Mouse (Mus musculus): ENCODE data around the gene Slc51a. TPM values are rescaled to one million over a fixed set of nuclear protein-coding genes. Genes with fewer than 3 reads are reported as not detected.

Slc51a gene
- polyA plus RNA-seq, 2 experiments: 0.16 to 1.2 TPM

- DNase-seq (ENCODE audit: low read depth in 3 of 3, low spot score in 3 of 3) (no peak), ATAC-seq (ENCODE audit: insufficient read depth) (no peak)
- WGBS (ENCODE audit: insufficient replicate concordance): 88% methylated on average over 3 of the region's 3 CpGs
- Histone ChIP-seq H3K27ac (no peak overlapping the region), H3K4me2 (ENCODE audit: low read depth) (no peak overlapping the region), H3K4me3 (ENCODE audit: insufficient read depth in 1 of 2, low read depth in 2 of 2, low read length in 2 of 2) (no peak overlapping the region), H3K27me3 (ENCODE audit: control insufficient read depth, insufficient read depth, low read length) (no peaks in the 10 kb centered on the region), H3K9ac (replicated peaks) (no peak overlapping the region), H3K9me3 (ENCODE audit: control insufficient read depth, low read length) (no peaks in the 10 kb centered on the region), H3K36me3 (replicated peaks; ENCODE audit: control insufficient read depth, insufficient read depth, low read depth) (no peaks in the 10 kb centered on the region), H3K4me1 (replicated peaks; ENCODE audit: control insufficient read depth in 2 of 2, insufficient read depth in 2 of 2, low read length in 1 of 2) (peaks cover 12 to 19% of the 10 kb centered on the region in 2 experiments)
- TF ChIP-seq EP300 (IDR thresholded peaks at IDR 0.05; ENCODE audit: low read depth) (no peak), CTCF (IDR thresholded peaks at IDR 0.05; ENCODE audit: low read depth) (no peak)
These were observed 1.3 kb upstream of the Slc51a start for GRCm38 (mm10) chr16:32488939-32489338.

DNA sequence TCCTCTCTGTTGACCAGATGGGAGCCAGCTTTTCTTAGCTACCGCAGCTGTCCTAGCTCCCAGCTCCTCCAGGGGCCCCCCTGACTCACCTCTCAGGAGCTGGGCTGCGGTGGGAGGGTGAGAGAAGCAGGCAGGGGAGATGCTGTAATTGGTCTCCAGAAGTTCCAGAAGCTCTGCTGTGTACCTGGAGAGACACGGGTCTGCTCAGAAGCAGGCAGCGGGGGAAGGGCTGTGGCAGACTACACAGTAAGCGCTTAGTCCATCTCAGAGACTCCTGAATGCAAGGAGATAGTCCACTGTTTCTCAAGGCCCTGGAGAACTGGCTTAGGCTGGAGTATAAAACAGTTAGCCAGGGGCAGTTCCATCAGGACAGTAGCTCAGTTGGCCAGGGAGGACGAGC lies 1.6 kb downstream of the Slc51a start:
- no peaks in the 10 kb centered on the region for H3K27me3 ChIP-seq (ENCODE audit: control insufficient read depth, insufficient read depth, low read length)
- peaks cover 12 to 19% of the 10 kb centered on the region in 2 experiments for H3K4me1 ChIP-seq (replicated peaks; ENCODE audit: control insufficient read depth in 2 of 2, insufficient read depth in 2 of 2, low read length in 1 of 2)
- H3K4me2 ChIP-seq (ENCODE audit: low read depth): no peak overlapping the region
- H3K4me3 ChIP-seq (ENCODE audit: insufficient read depth in 1 of 2, low read depth in 2 of 2, low read length in 2 of 2): no peak overlapping the region
- no peaks in the 10 kb centered on the region for H3K36me3 ChIP-seq (replicated peaks; ENCODE audit: control insufficient read depth, insufficient read depth, low read depth)
- WGBS (ENCODE audit: insufficient replicate concordance): 71% methylated on average over 6 of the region's 6 CpGs
- H3K27ac ChIP-seq: no peak overlapping the region
- H3K9ac ChIP-seq (replicated peaks): no peak overlapping the region
- ATAC-seq (ENCODE audit: insufficient read depth): no peak
- no peaks in the 10 kb centered on the region for H3K9me3 ChIP-seq (ENCODE audit: control insufficient read depth, low read length)
- TF ChIP-seq CTCF (IDR thresholded peaks at IDR 0.05; ENCODE audit: low read depth) (no peak), EP300 (IDR thresholded peaks at IDR 0.05; ENCODE audit: low read depth) (no peak)
- no peak for DNase-seq (ENCODE audit: low read depth in 3 of 3, low spot score in 3 of 3)

DNA sequence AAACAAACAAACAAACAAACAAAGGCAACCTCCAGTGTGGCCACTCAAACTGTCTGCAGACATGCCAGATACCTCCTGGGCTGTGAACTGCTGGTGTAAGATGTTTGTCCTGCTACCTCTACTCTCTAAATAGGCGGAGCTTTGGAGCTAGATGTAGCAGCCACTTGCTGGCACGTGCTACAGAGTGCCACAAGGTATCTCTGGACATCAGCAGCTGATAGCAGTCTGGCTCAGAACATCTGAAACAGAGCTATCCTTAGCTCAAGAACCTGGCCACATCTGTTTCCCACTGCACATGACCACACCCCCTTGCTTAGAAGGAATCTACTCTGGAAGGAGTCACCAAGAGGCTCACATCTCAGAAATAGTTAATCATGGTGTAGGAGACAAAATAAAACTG lies 2.5 kb downstream of the Slc51a start:
- H3K36me3 ChIP-seq (replicated peaks; ENCODE audit: control insufficient read depth, insufficient read depth, low read depth): no peaks in the 10 kb centered on the region
- H3K9me3 ChIP-seq (ENCODE audit: control insufficient read depth, low read length): no peaks in the 10 kb centered on the region
- 35% methylated on average over 2 of the region's 2 CpGs for WGBS (ENCODE audit: insufficient replicate concordance)
- H3K9ac ChIP-seq (replicated peaks): no peak overlapping the region; the same call in 1 of the 2 replicates
- TF ChIP-seq EP300 (IDR thresholded peaks at IDR 0.05; ENCODE audit: low read depth): no peak
- no peak for TF ChIP-seq CTCF (IDR thresholded peaks at IDR 0.05; ENCODE audit: low read depth)
- no peak overlapping the region for H3K27ac ChIP-seq
- H3K27me3 ChIP-seq (ENCODE audit: control insufficient read depth, insufficient read depth, low read length): no peaks in the 10 kb centered on the region
- H3K4me3 ChIP-seq (ENCODE audit: insufficient read depth in 1 of 2, low read depth in 2 of 2, low read length in 2 of 2): no peak overlapping the region
- peaks cover 12 to 19% of the 10 kb centered on the region in 2 experiments for H3K4me1 ChIP-seq (replicated peaks; ENCODE audit: control insufficient read depth in 2 of 2, insufficient read depth in 2 of 2, low read length in 1 of 2)
- ATAC-seq (ENCODE audit: insufficient read depth) (no peak), DNase-seq (ENCODE audit: low read depth in 3 of 3, low spot score in 3 of 3) (no peak)
- H3K4me2 ChIP-seq (ENCODE audit: low read depth): no peak overlapping the region

- TF ChIP-seq CTCF (IDR thresholded peaks at IDR 0.05; ENCODE audit: low read depth): no peak
- no peak for TF ChIP-seq EP300 (IDR thresholded peaks at IDR 0.05; ENCODE audit: low read depth)
- 57% methylated on average over 7 of the region's 7 CpGs for WGBS (ENCODE audit: insufficient replicate concordance)
- Histone ChIP-seq H3K9ac (replicated peaks) (no peak overlapping the region), H3K4me1 (replicated peaks; ENCODE audit: control insufficient read depth in 2 of 2, insufficient read depth in 2 of 2, low read length in 1 of 2) (peaks cover 12 to 19% of the 10 kb centered on the region in 2 experiments), H3K4me3 (ENCODE audit: insufficient read depth in 1 of 2, low read depth in 2 of 2, low read length in 2 of 2) (no peak overlapping the region), H3K27ac (no peak overlapping the region), H3K9me3 (ENCODE audit: control insufficient read depth, low read length) (no peaks in the 10 kb centered on the region), H3K27me3 (ENCODE audit: control insufficient read depth, insufficient read depth, low read length) (no peaks in the 10 kb centered on the region), H3K4me2 (ENCODE audit: low read depth) (no peak overlapping the region), H3K36me3 (replicated peaks; ENCODE audit: control insufficient read depth, insufficient read depth, low read depth) (no peaks in the 10 kb centered on the region)
- DNase-seq (ENCODE audit: low read depth in 3 of 3, low spot score in 3 of 3): no peak
- ATAC-seq (ENCODE audit: insufficient read depth): no peak
These were observed 3.2 kb downstream of the Slc51a start for GRCm38 (mm10) chr16:32484431-32484871.

- no peaks in the 10 kb centered on the region for H3K9me3 ChIP-seq (ENCODE audit: control insufficient read depth, low read length)
- H3K4me1 ChIP-seq (replicated peaks; ENCODE audit: control insufficient read depth in 2 of 2, insufficient read depth in 2 of 2, low read length in 1 of 2): no peaks in the 10 kb centered on the region
- ATAC-seq (ENCODE audit: insufficient read depth) (no peak), DNase-seq (ENCODE audit: low read depth in 3 of 3, low spot score in 3 of 3) (no peak)
- no peak overlapping the region for H3K9ac ChIP-seq (replicated peaks)
- H3K27ac ChIP-seq: no peak overlapping the region
- no peak for TF ChIP-seq EP300 (IDR thresholded peaks at IDR 0.05; ENCODE audit: low read depth)
- TF ChIP-seq CTCF (IDR thresholded peaks at IDR 0.05; ENCODE audit: low read depth): no peak
- no peak overlapping the region for H3K4me3 ChIP-seq (ENCODE audit: insufficient read depth in 1 of 2, low read depth in 2 of 2, low read length in 2 of 2)
- no peak overlapping the region for H3K4me2 ChIP-seq (ENCODE audit: low read depth)
- H3K27me3 ChIP-seq (ENCODE audit: control insufficient read depth, insufficient read depth, low read length): no peaks in the 10 kb centered on the region
- 62% methylated on average over 2 of the region's 2 CpGs for WGBS (ENCODE audit: insufficient replicate concordance)
- no peaks in the 10 kb centered on the region for H3K36me3 ChIP-seq (replicated peaks; ENCODE audit: control insufficient read depth, insufficient read depth, low read depth)
These were observed 8.3 kb downstream of the Slc51a start for GRCm38 (mm10) chr16:32479415-32479814.

Measured in liver, embryonic 14.5 days (tissue).